Mouse (Mus musculus) lung, embryonic 15.5 days (tissue): ENCODE data around the gene Hsp90ab1. TPM values are rescaled to one million over a fixed set of nuclear protein-coding genes. Genes with fewer than 3 reads are reported as not detected.

Source experiments
- ATAC-seq: fragments of 200-750 bp; cut with Nextera tagmentation; 2 replicates; pipeline ENCODE4 v1.8.0; 2017; ENCODE audit warnings: moderate number of reproducible peaks, borderline replicate concordance; ENCODE audit not compliant: low FRiP score, low TSS enrichment; ENCODE audit errors: extremely low read depth
- H3K27ac ChIP-seq: fragments of 300-500 bp; sonication (generic); 2 replicates; pipeline ENCODE4 v1.5.1; 2015; ENCODE audit warnings: moderate library complexity, mild to moderate bottlenecking, inconsistent platforms
- H3K27me3 ChIP-seq: fragments of 300-500 bp; sonication (generic); 2 replicates; pipeline ENCODE4 v1.6.1; 2015; ENCODE audit warnings: inconsistent platforms
- H3K36me3 ChIP-seq: fragments of 300-500 bp; sonication (generic); 2 replicates; pipeline ENCODE4 v1.6.1; 2015; ENCODE audit warnings: inconsistent platforms
- H3K4me1 ChIP-seq: fragments of 300-500 bp; sonication (generic); 2 replicates; pipeline ENCODE4 v1.6.1; 2015; ENCODE audit warnings: inconsistent platforms
- H3K4me2 ChIP-seq: fragments of 300-500 bp; sonication (generic); 2 replicates; pipeline ENCODE4 v1.6.1; 2015; ENCODE audit warnings: inconsistent platforms, mild to moderate bottlenecking, moderate library complexity
- H3K4me3 ChIP-seq: fragments of 300-500 bp; sonication (generic); 2 replicates; pipeline ENCODE4 v1.5.1; 2015; ENCODE audit warnings: mild to moderate bottlenecking, inconsistent platforms
- H3K9ac ChIP-seq: fragments of 300-500 bp; sonication (generic); 2 replicates; pipeline ENCODE4 v1.6.1; 2015; ENCODE audit warnings: inconsistent platforms
- H3K9me3 ChIP-seq: fragments of 300-500 bp; sonication (generic); 2 replicates; pipeline ENCODE4 v1.6.1; 2016; ENCODE audit warnings: inconsistent platforms
- WGBS: fragments of 180-500 bp; shearing (Covaris S2); methylation state at CpG from one replicate; pipeline ENCODE4 v1.1.7; 2015; 5-methylcytosine and 5-hydroxymethylcytosine counted together
- polyA plus RNA-seq: library from polyadenylated mRNA; unstranded; fragments of >200 nt; fragmentation: Nextera tagmentation; extraction: Ambion mirVana; gene quantifications from 2 replicates; pipeline ENCODE4 v1.2.1, GENCODE M21; 2015

Hsp90ab1 gene
- polyA plus RNA-seq, 1 experiment from 2014 or later: 1,572 TPM

DNA sequence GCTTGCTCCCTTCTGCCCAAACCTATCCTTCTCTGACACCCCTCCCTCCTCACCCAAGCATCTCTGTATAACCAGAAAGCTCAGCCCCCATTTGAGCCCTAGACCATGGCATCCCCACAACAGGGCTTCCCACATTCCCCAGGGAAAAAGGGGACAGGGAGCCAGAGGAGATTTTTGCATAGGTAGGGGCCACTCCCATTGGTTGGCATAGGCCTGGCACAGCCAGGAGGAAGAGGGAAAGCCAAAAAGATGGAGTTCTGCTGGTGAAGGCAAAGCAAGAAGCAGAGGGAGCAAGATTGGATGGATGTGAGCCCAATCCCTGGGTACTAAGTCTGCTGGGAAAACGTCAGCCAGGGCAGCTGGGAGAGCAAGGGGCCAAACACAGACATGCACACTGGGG is 30.0 kb downstream of the Hsp90ab1 start:
- H3K4me1 ChIP-seq: peaks cover 20% of the 10 kb centered on the region
- H3K27ac ChIP-seq: no peak overlapping the region
- 41% methylated on average over 1 of the region's 1 CpGs for WGBS
- peaks cover 96% of the 10 kb centered on the region for H3K27me3 ChIP-seq
- ATAC-seq: no peak
- H3K4me2 ChIP-seq: no peak overlapping the region
- no peaks in the 10 kb centered on the region for H3K36me3 ChIP-seq
- H3K9ac ChIP-seq: no peak overlapping the region
- no peak overlapping the region for H3K4me3 ChIP-seq
- no peaks in the 10 kb centered on the region for H3K9me3 ChIP-seq

DNA sequence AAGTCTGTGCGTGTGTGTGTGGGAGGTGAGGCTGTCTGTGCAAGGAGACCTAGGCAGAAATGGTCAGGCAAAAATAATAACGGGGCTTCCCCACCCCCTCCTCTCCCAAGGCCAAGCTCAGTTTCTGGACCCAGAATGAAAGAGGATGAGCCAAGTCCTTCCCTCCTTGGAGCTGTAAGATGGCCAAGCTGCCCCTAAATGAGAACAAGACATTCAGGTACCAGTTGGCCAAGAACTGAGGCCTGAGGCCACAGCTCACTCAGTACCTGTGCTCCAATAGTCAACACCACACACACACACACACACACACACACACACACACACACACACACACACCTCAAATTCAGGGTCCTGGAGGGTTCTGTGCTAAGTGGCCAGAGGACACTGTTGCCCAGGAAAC is 30.4 kb downstream of the Hsp90ab1 start:
- Histone ChIP-seq H3K27me3 (peaks cover 96% of the 10 kb centered on the region), H3K4me1 (peaks cover 20% of the 10 kb centered on the region), H3K36me3 (no peaks in the 10 kb centered on the region), H3K27ac (no peak overlapping the region), H3K9me3 (no peaks in the 10 kb centered on the region), H3K9ac (no peak overlapping the region), H3K4me2 (no peak overlapping the region), H3K4me3 (no peak overlapping the region)
- WGBS: 66% methylated on average over 2 of the region's 2 CpGs
- no peak for ATAC-seq

DNA sequence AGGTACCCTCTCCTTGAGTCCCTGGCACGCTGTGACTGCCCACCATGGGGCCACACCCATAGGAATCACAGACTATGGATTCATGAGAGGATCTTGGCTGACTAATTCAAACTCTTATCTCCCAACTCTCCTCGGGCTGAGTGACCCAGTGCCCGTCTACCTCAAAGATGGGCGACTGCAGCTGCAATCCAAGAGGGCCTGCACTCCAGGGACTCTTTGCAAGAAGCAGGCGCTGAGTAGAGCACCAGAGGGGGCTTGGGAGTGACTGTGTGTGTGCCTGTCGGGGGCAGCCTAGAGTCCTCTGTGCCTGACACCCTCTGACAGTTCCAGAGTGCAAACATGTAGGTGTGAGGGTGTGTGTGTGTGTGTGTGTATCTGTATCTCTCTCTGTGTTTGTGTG is 30.9 kb downstream of the Hsp90ab1 start:
- Histone ChIP-seq H3K27me3 (peaks cover 93% of the 10 kb centered on the region), H3K4me2 (no peak overlapping the region), H3K9ac (no peak overlapping the region), H3K9me3 (no peaks in the 10 kb centered on the region), H3K4me1 (peaks cover 20% of the 10 kb centered on the region), H3K27ac (no peak overlapping the region), H3K4me3 (no peak overlapping the region), H3K36me3 (no peaks in the 10 kb centered on the region)
- no peak for ATAC-seq
- whole genome bisulfite sequencing: 17% methylated on average over 6 of the region's 6 CpGs

DNA sequence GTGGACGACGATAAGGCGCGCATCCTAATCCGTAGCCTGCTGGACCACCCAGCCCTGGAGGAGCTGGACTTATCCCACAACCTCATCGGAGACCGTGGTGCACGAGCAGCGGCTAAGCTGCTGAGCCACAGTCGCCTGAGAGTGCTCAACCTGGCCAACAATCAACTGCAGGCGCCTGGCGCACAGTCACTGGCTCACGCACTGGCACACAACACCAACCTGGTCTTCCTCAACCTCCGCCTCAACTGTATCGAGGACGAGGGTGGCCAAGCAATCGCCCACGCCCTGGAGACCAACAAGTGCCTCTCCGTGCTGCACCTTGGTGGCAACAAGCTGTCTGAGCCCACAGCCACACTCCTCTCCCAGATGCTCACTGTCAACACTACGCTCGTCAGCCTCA is 33.4 kb downstream of the Hsp90ab1 start:
- no peak; the same call in 1 of the 2 replicates for ATAC-seq
- Histone ChIP-seq H3K36me3 (no peaks in the 10 kb centered on the region), H3K27ac (no peak overlapping the region), H3K4me3 (no peak overlapping the region), H3K9ac (no peak overlapping the region), H3K27me3 (peaks cover 92% of the 10 kb centered on the region), H3K4me2 (no peak overlapping the region), H3K9me3 (no peaks in the 10 kb centered on the region), H3K4me1 (peaks cover 7% of the 10 kb centered on the region)
- 72% methylated on average over 21 of the region's 21 CpGs for WGBS

DNA sequence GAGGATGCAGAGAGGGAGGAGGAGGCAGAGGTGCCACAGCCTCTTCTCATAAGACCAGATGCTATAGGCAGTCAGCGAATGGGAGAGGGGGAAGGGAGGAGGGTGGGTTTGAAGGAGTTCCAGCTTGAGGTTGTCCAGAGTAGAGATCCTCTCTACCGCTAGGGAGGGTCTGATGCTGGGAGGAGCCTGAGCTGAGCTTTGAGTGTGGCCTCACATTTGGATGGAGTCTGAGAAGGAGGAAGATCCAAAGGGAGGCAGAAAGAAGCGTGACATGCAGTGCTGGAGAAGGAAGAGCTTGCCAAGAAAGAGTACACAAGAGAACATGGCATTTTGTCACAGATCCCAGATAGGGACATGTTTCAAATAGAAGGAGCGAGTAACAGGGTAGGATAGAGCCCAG is 34.7 kb downstream of the Hsp90ab1 start:
- H3K4me1 ChIP-seq: no peaks in the 10 kb centered on the region
- H3K9ac ChIP-seq: no peak overlapping the region
- H3K36me3 ChIP-seq: no peaks in the 10 kb centered on the region
- no peak overlapping the region for H3K4me2 ChIP-seq
- peaks cover 89% of the 10 kb centered on the region for H3K27me3 ChIP-seq
- no peak overlapping the region for H3K4me3 ChIP-seq
- no peak overlapping the region for H3K27ac ChIP-seq
- no peak for ATAC-seq
- 46% methylated on average over 4 of the region's 4 CpGs for WGBS
- no peaks in the 10 kb centered on the region for H3K9me3 ChIP-seq

DNA sequence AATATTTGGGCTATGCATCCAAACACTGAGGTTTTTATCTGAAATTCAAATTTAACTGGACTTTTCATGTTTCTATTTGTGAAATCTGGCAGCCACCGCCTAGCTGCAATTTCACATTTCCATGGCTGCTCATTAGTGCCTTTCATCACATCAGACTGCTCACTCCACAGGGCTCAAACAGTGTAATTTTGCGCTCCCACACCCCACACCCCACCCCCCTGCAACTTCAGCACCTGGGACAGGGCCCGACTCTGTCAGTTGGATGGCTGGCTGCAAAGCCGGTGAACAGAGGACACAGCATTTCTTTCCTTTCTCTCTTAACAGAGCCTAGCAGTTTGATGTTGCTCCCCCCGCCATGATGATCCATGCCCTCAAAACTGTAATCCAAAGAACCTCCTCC is 36.8 kb downstream of the Hsp90ab1 start:
- H3K4me3 ChIP-seq: no peak overlapping the region
- WGBS: 13% methylated on average over 5 of the region's 5 CpGs
- H3K27me3 ChIP-seq: peaks cover 88% of the 10 kb centered on the region

DNA sequence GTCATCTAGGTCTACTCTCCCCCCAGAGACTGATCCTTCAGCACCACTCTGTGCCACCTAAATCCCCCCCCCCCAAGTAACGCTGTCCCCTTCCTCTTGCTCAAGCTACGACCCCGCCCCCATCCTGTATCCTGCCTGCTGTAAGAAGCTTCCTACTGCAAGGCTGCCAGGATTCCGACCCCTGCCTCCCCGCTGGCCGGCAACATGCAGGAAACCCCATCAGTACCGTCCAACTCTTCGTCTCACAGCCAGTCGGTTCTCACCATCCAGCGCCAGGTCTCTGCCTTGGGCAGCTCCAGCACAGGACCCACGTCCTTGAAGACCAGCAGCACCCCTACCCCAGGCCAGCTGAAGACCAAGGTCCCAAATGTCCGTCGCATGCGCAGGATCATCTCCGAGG is 40.2 kb downstream of the Hsp90ab1 start:
- no peak overlapping the region for H3K9ac ChIP-seq
- no peaks in the 10 kb centered on the region for H3K9me3 ChIP-seq
- no peak for ATAC-seq
- 48% methylated on average over 15 of the region's 15 CpGs for WGBS
- no peaks in the 10 kb centered on the region for H3K4me1 ChIP-seq
- peaks cover 84% of the 10 kb centered on the region for H3K27me3 ChIP-seq
- no peak overlapping the region for H3K4me2 ChIP-seq
- H3K27ac ChIP-seq: no peak overlapping the region
- no peak overlapping the region for H3K4me3 ChIP-seq
- H3K36me3 ChIP-seq: no peaks in the 10 kb centered on the region

More for the DNA sequence above, 36.8 kb downstream of the Hsp90ab1 start:
- H3K9me3 ChIP-seq: no peaks in the 10 kb centered on the region
- H3K27ac ChIP-seq: no peak overlapping the region
- H3K9ac ChIP-seq: no peak overlapping the region
- no peaks in the 10 kb centered on the region for H3K36me3 ChIP-seq
- no peak for ATAC-seq
- no peaks in the 10 kb centered on the region for H3K4me1 ChIP-seq
- no peak overlapping the region for H3K4me2 ChIP-seq

DNA sequence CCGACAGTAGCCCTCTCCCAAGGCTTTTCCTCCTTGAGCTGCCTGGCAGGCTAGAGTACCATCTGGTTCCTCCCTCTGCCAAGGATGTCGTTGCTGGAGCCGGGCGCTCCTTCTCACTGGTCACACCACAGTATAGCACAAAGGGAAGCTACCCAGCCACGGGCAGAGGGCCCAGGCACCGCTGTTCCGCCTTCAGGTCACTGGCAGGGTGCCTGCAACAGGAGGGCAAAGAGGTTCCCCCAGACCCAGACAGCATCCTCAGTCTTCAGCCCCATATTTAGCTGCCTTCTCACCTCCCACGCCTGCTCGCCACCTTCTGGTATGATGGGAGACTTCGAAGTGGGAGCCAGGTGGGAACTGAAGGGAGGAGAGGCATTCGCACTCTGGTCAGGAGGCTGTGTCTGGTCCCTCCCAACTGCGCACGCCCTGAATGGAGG is 42.7 kb downstream of the Hsp90ab1 start:
- Histone ChIP-seq H3K4me2 (no peak overlapping the region), H3K9me3 (no peaks in the 10 kb centered on the region), H3K4me3 (no peak overlapping the region), H3K27ac (no peak overlapping the region), H3K27me3 (peaks cover 68% of the 10 kb centered on the region), H3K4me1 (no peaks in the 10 kb centered on the region), H3K9ac (no peak overlapping the region), H3K36me3 (no peaks in the 10 kb centered on the region)
- no peak for ATAC-seq
- 39% methylated on average over 13 of the region's 13 CpGs for WGBS

DNA sequence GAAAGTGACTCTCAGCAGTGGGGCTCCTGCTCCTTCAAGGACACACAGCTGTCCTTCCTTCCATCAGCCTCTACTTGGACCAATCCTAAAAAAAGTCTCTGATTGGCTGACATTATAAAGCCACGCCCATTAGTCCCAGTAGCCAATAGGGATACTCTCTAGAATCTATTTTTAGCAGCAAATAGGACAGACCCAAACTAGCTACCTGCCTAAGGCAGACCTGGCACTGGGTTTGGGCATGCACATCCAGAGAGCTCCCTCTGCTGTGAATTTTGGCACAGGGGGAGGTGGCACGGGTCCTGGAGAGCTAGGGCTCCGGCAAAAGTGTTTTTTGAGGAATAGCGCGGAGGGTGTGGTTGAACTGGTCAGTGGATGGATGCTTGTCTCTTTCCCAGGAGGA is 46.5 kb downstream of the Hsp90ab1 start:
- H3K4me3 ChIP-seq: no peak overlapping the region
- no peak for ATAC-seq
- 20% methylated on average over 5 of the region's 5 CpGs for WGBS
- H3K36me3 ChIP-seq: no peaks in the 10 kb centered on the region
- H3K27ac ChIP-seq: no peak overlapping the region
- H3K27me3 ChIP-seq: peaks cover 54% of the 10 kb centered on the region
- no peaks in the 10 kb centered on the region for H3K9me3 ChIP-seq
- H3K9ac ChIP-seq: no peak overlapping the region
- peaks cover 12% of the 10 kb centered on the region; the same call in 1 of the 2 replicates for H3K4me1 ChIP-seq
- no peak overlapping the region for H3K4me2 ChIP-seq

DNA sequence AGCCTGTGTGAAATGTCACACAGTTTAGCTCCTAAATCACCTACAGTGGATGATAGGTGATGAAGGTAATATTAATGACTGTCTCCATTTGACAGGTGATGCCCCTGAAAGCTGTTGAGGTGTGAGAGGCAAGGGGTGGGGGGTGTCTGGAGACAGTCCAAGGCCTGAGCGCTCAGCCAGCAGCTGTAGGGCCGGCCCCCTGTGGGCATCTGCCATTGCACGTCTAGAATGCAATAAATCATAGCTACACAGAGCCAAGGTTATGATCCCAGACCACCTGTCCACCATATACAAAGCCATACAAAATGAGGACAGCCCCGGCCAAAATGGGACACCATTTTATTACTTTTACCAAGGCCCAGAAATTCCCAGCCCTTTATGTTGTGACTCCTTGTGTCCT is 48.1 kb downstream of the Hsp90ab1 start:
- 56% methylated on average over 4 of the region's 4 CpGs for WGBS
- Histone ChIP-seq H3K4me2 (no peak overlapping the region), H3K9ac (no peak overlapping the region), H3K27ac (no peak overlapping the region), H3K4me3 (no peak overlapping the region), H3K27me3 (peaks cover 39% of the 10 kb centered on the region), H3K4me1 (peaks cover 12% of the 10 kb centered on the region; the same call in 1 of the 2 replicates), H3K9me3 (no peaks in the 10 kb centered on the region), H3K36me3 (no peaks in the 10 kb centered on the region)
- ATAC-seq: no peak

DNA sequence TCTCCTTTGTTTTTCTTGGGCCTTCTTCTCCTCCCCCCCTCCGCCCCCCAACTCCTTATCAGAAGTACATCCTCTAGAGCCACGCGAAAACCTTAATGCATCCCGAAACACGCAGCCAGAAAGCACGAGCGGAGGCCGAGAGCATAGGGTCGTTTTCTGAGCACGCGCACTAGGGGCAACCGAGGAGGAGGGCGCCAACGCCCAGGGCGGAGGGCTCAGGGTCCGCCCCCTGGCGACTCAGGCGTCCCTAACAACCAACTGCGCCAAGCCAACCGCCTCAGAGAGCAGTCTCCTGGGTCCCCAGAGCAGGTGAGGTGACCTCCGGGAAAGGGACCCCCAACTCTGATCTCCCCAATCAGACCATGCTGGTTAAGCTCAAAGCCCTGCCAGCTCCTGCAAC is 49.8 kb downstream of the Hsp90ab1 start, which contains the start of gene Tcte1:
Gene Tcte1 (plus strand): TSS at position 172 of the 400 bp plus-strand sequence.
- Histone ChIP-seq H3K36me3 (0 out of 2 replicates have a peak, but pooled peaks cover 4% of the 10 kb centered on the region), H3K27ac (no peak within 1 kb of the TSS), H3K4me3 (peak within 1 kb of the TSS; percentile 35), H3K9ac (peak within 1 kb of the TSS; percentile 37), H3K27me3 (peaks cover 25% of the 10 kb centered on the region; the same call in 1 of the 2 replicates), H3K9me3 (no peaks in the 10 kb centered on the region), H3K4me2 (peak within 1 kb of the TSS; percentile 75), H3K4me1 (peaks cover 12% of the 10 kb centered on the region; the same call in 1 of the 2 replicates)
- ATAC-seq: peak; percentile 64; the same call in 1 of the 2 replicates
- under 1% methylated on average over 21 of the region's 21 CpGs for WGBS

DNA sequence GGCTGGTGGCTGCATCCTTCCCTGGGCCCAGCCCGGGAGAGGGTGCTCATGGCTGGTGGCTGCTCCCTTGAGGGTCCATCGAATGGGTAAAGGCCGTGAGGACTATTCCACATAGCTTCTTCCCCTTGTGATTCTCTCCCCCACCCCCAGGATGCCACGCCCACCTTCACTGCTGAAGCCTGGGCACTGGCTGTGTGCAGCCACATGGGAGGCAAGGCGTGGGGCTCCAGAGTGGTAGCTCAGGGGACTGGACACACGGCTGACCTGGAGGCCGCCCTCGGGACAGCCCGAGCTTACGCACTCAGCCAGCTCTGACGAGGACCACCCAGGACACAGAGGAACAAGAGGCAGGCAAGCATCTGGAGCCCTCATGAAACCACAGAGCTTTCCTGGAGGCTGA is 52.9 kb downstream of the Hsp90ab1 start:
- Histone ChIP-seq H3K36me3 (0 out of 2 replicates have a peak, but pooled peaks cover 6% of the 10 kb centered on the region), H3K4me2 (no peak overlapping the region), H3K27me3 (peaks cover 17% of the 10 kb centered on the region; the same call in 1 of the 2 replicates), H3K27ac (no peak overlapping the region), H3K4me3 (no peak overlapping the region), H3K9me3 (no peaks in the 10 kb centered on the region), H3K4me1 (peaks cover 12% of the 10 kb centered on the region; the same call in 1 of the 2 replicates), H3K9ac (no peak overlapping the region)
- WGBS: 77% methylated on average over 11 of the region's 11 CpGs
- no peak for ATAC-seq
